Mouse (Mus musculus) brain, embryonic 14.5 days (tissue): ENCODE measurements around the gene Marco.

ENCODE experiments used
- CTCF ChIP-seq: fragments of 200-500 bp; IDR thresholded peaks from 2 replicates; pipeline ENCODE4 v1.5.1; 2012; ENCODE audit warnings: inconsistent platforms, mild to moderate bottlenecking, moderate library complexity, borderline replicate concordance; ENCODE audit not compliant: insufficient read depth, insufficient read length; ENCODE audit errors: extremely low read depth
- POLR2A ChIP-seq: fragments of 200-500 bp; IDR thresholded peaks from 2 replicates; pipeline ENCODE4 v1.6.1; 2012; ENCODE audit warnings: mild to moderate bottlenecking, inconsistent platforms, borderline replicate concordance; ENCODE audit not compliant: poor library complexity, insufficient read depth, insufficient read length, severe bottlenecking; ENCODE audit errors: extremely low read depth

DNA sequence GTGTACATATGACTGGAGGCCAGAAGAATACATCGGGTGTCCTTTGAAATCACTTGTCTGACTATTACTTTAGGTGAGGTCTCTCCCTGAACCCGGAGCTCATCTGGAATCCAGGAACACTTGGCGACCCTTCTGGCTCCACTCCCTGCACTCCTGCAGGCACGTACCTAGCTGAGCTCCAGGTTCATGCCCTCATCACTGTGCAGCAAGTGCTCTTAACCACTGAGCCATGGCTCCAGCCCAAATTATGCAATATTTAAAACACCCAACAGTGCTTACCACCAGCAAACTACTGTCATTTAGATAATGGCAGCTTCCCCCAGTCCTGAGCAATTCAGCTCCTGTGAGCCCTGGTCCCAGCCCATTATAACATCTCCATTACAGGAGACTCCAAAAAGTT is 4.2 kb upstream of the Marco start:
- TF ChIP-seq CTCF: no peak
- TF ChIP-seq POLR2A: no peak
